Mouse (Mus musculus): ENCODE data around the gene Ccdc7a. TPM values are rescaled to one million over a fixed set of nuclear protein-coding genes. Genes with fewer than 3 reads are reported as not detected.

Ccdc7a gene
- polyA plus RNA-seq, 1 experiment from 2014 or later = not detected

GRCm38 (mm10) chr8:128686429-128686990, 378.8 kb downstream of the Ccdc7a start:
- POLR2A ChIA-PET = interaction anchor here (0.9 to 2.8 kb wide), 3 partner anchors 20 to 31 kb away, joined by 3 to 22 read pairs (median 3); no protein-coding TSS in a partner anchor
- TF ChIP-seq CTCF (IDR thresholded peaks at IDR 0.05) = no peak
- CTCF ChIA-PET = interaction anchor here (1.0 to 3.3 kb wide), 3 partner anchors 9 to 33 kb away, joined by 3 to 38 read pairs (median 9); no protein-coding TSS in a partner anchor
- no peaks in the 10 kb centered on the region for H3K27me3 ChIP-seq
- DNase-seq (ENCODE audit: low read depth, low spot score) (no peak), ATAC-seq (no peak)
- in situ Hi-C loops (cut with MboI; ENCODE audit: low pct_unique_long_range_greater_than_20kb) = no loop called here

DNA sequence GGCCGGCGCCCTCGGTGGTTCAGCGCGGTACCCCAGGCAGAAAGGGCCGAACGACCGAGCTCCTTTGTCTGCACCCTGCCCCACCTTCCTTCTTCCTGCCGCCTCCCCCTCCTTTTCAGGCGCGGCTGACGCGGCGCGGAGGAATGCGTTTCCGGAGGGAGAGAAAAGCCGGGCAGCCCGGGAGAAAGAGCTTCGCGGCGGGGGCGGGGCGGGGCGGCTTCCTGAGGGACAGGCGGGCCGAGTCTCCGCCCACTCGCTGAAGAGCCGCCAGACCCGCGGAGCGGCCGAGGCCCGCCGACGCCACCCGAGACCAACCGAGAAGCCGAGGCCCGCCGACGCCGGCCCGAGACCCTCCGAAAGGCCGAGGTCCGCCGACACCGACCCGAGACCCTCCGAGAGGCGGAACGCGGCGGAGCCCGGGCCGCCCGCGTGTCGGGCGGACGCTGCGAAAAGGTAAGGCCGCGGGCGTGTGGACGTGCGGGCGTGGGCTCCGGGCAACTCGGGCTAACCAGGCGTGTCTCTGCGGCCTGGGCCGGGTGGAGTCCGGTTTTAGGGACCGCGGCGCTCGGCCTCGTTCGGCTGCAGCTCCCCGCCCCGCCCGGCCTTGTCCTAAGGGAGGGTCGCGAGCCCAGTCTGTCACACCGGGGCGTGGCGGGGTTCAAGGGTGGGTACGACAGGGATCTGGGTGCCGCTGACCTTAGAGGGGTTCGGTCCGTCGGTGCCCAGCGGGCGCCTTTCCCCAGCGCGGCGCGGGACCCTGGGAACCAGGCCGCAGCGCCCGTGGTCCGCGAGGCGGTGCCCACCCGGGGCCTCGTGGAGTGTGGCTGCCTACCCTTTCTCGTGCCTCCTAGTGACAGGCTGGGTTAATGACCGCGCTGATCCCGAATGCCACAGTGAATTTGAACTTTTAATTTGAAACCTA, 379.5 kb downstream of the Ccdc7a start, which contains the start of gene Itgb1:
Itgb1 (plus strand) TSS at position 148 of the 922 bp plus-strand sequence.
- POLR2A ChIA-PET = interaction anchor here (0.6 to 2.8 kb wide), 6 partner anchors 9 to 39 kb away, joined by 3 to 22 read pairs (median 3); no protein-coding TSS in a partner anchor
- no peaks in the 10 kb centered on the region for H3K27me3 ChIP-seq
- CTCF ChIA-PET = interaction anchor here (0.7 to 3.3 kb wide), 7 partner anchors 9 to 32 kb away, joined by 3 to 38 read pairs (median 6); no protein-coding TSS in a partner anchor
- TF ChIP-seq CTCF (IDR thresholded peaks at IDR 0.05) = peak; percentile 64
- DNase-seq (ENCODE audit: low read depth, low spot score) (peak; percentile 79), ATAC-seq (peak; percentile 97)
- in situ Hi-C loops (cut with MboI; ENCODE audit: low pct_unique_long_range_greater_than_20kb) = no loop called here

DNA sequence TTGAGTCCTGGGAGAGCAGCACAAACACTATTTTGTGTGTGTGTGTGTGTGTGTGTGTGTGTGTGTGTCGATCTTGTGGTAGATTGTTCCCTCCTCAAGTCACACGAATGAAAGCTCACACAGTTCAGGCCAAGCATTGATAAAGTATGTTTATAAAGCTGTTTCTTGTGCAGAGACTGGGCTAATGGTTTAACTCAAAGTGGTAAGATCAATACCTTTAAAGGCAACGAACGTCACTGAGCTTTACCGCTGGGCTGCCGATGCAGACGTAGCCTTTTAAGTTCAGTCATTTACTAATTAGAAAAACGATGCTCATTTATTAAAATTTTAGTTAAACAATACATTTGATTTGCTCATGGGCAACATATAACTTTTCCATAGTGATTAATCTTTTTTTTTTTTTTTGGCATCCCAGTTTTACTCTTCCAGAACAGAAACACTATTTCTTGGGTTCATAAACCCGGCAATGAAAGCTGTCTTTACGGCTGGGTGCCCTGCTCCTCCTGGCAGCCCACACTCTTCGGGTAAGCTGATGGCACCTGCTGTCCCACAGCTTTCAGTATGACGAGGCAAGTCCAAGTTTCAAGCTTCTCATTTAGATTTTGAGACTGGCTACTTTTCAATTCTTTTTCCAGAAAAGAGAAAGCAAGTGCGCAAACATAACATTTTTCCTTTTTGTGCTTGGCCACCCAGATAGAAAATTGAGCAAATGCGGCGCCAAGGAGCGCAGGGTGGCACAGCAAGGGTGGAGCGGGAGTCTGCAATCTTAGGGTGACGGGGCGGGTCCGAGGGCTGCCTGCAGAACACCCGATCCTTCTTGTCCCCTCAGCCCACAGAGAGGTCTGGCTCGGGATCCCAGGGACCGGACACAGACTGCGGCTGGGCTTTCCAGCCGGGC, 380.5 kb downstream of the Ccdc7a start:
- POLR2A ChIA-PET = interaction anchor here (0.6 to 2.8 kb wide), 6 partner anchors 10 to 56 kb away, joined by 3 to 22 read pairs (median 4); no protein-coding TSS in a partner anchor
- TF ChIP-seq CTCF (IDR thresholded peaks at IDR 0.05) = no peak
- CTCF ChIA-PET = interaction anchor here (0.7 to 3.3 kb wide), 7 partner anchors 10 to 31 kb away, joined by 3 to 38 read pairs (median 6); no protein-coding TSS in a partner anchor
- H3K27me3 ChIP-seq = no peaks in the 10 kb centered on the region
- ATAC-seq = peak; percentile 22
- in situ Hi-C loops (cut with MboI; ENCODE audit: low pct_unique_long_range_greater_than_20kb) = no loop called here
- no peak for DNase-seq (ENCODE audit: low read depth, low spot score)

Other genes with a start within 250 kb of the Ccdc7a start
- gene Ccdc7b, start 1.6 kb upstream of the Ccdc7a start, polyA plus RNA-seq (2021) = not detected
- not detected for gene Gm10999, start 66.1 kb upstream of the Ccdc7a start, polyA plus RNA-seq (2021)
- gene 2610044O15Rik8, start 168.9 kb upstream of the Ccdc7a start, polyA plus RNA-seq (2021) = 21.3 TPM

Measured in Patski (cell line).